In the genomic region with DNA sequence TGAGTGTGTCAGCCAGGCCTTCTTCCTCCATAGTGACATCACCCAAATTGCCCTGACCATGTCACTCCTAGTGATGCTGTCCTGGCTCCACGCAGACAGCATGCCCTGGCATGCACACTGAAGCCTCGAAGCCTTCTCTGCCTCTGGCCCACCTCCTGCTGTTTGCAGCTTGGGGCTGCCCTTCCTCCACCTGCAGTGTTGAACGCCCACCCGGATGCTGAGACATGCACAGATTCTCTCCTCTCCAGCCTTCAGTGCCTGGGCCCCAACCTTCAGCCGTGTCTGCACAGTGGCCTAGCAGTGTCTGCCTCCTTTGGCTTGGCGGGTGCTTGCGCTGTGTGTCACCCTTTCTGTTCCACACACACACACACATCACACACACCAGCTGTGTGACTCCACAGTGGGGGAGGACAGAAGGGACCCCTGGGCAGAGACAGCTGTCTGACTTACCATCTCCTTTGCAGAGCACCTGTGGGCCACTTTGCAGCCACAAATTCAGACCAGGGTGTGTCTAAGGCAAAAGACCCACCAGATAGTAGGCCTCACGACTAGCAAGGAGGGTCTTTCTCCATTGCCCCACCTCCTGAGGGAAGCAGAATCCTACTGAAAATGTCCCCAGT, we compare ENCODE assay signal across 9 mouse cellular contexts. TPM values are rescaled to one million over a fixed set of nuclear protein-coding genes. Genes with fewer than 3 reads are reported as not detected.
DNase-seq lines count a peak whose midpoint lies in the region; ATAC-seq lines count a peak whose summit lies in the region.
"Had no signal": no experiment of that assay in that cellular context is flagged by ENCODE, and none has a peak within 500 bp of the region (broad histone marks: within the 10 kb centered on the region; RNA-seq: fewer than 3 reads in every experiment).

No protein-coding gene starts in this region.

- peaks cover 69% of the 10 kb centered on the region for H3K4me1 ChIP-seq in forebrain, embryonic 10.5 days
- H3K4me1 ChIP-seq in forebrain, embryonic 14.5 days (ENCODE audit: control insufficient read depth, insufficient read depth, low read length), result peaks cover 50% of the 10 kb centered on the region
- H3K4me1 ChIP-seq in neural tube, embryonic 11.5 days (ENCODE audit: control insufficient read depth, insufficient read depth, low read length), result peaks cover 37% of the 10 kb centered on the region
- H3K4me1 ChIP-seq in limb, embryonic 11.5 days (ENCODE audit: control insufficient read depth, insufficient read depth, low read length), result peaks cover 55% of the 10 kb centered on the region

- H3K4me2 ChIP-seq in forebrain, embryonic 14.5 days (ENCODE audit: low read length), result no peak overlapping the region
- H3K4me2 ChIP-seq in neural tube, embryonic 11.5 days (ENCODE audit: low read depth), result no peak overlapping the region
- no peak overlapping the region for H3K4me2 ChIP-seq in limb, embryonic 11.5 days (ENCODE audit: low read depth, severe bottlenecking)

- H3K36me3 ChIP-seq in forebrain, embryonic 10.5 days (replicated peaks), result peaks cover 14% of the 10 kb centered on the region
- H3K36me3 ChIP-seq in forebrain, embryonic 14.5 days (ENCODE audit: control insufficient read depth, insufficient read depth, low read length), result no peaks in the 10 kb centered on the region
- peaks cover 2% of the 10 kb centered on the region; the same call in 1 of the 2 replicates for H3K36me3 ChIP-seq in neural tube, embryonic 11.5 days (ENCODE audit: control insufficient read depth, insufficient read depth, low read length)
- peaks cover 10% of the 10 kb centered on the region for H3K36me3 ChIP-seq in limb, embryonic 11.5 days (ENCODE audit: control insufficient read depth, insufficient read depth, low read length)

- peak overlapping the region; percentile 93 for H3K27ac ChIP-seq in forebrain, embryonic 10.5 days
- no peak overlapping the region; the same call in 1 of the 2 replicates for H3K27ac ChIP-seq in forebrain, embryonic 14.5 days (ENCODE audit: low read depth, low read length)
- no peak overlapping the region for H3K27ac ChIP-seq in neural tube, embryonic 11.5 days (ENCODE audit: low read depth, low read length)
- H3K27ac ChIP-seq in limb, embryonic 11.5 days (replicated peaks; ENCODE audit: low read depth, low read length), result peak overlapping the region; percentile 57; the same call in 1 of the 2 replicates

- H3K27me3 ChIP-seq in forebrain, embryonic 10.5 days (ENCODE audit: poor library complexity, severe bottlenecking), result no peaks in the 10 kb centered on the region
- no peaks in the 10 kb centered on the region for H3K27me3 ChIP-seq in forebrain, embryonic 14.5 days (replicated peaks; ENCODE audit: control insufficient read depth, insufficient read depth, low read length)
- no peaks in the 10 kb centered on the region for H3K27me3 ChIP-seq in neural tube, embryonic 11.5 days (ENCODE audit: control insufficient read depth, insufficient read depth, low read length)
- H3K27me3 ChIP-seq in limb, embryonic 11.5 days (ENCODE audit: control insufficient read depth, insufficient read depth, low read length), result no peaks in the 10 kb centered on the region; the same call in 1 of the 2 replicates

- ATAC-seq in forebrain, embryonic 14.5 days, result no peak
- no peak for ATAC-seq in neural tube, embryonic 11.5 days (ENCODE audit: insufficient read depth, low FRiP score, low TSS enrichment)
- ATAC-seq in limb, embryonic 11.5 days (ENCODE audit: insufficient number of reproducible peaks, low FRiP score, low TSS enrichment, low read depth), result no peak

- H3K9ac ChIP-seq in forebrain, embryonic 14.5 days (ENCODE audit: low read length), result no peak overlapping the region
- H3K9ac ChIP-seq in neural tube, embryonic 11.5 days (ENCODE audit: low read length), result 0 out of 2 replicates have a peak overlapping the region, but pooled peaks have one; percentile 14
- H3K9ac ChIP-seq in limb, embryonic 11.5 days (ENCODE audit: low read length), result 0 out of 2 replicates have a peak overlapping the region, but pooled peaks have one; percentile 7

- no peaks in the 10 kb centered on the region for H3K9me3 ChIP-seq in forebrain, embryonic 10.5 days
- no peaks in the 10 kb centered on the region for H3K9me3 ChIP-seq in forebrain, embryonic 14.5 days (replicated peaks; ENCODE audit: control insufficient read depth, low read length)
- no peaks in the 10 kb centered on the region for H3K9me3 ChIP-seq in neural tube, embryonic 11.5 days (ENCODE audit: control insufficient read depth, low read length)
- no peaks in the 10 kb centered on the region for H3K9me3 ChIP-seq in limb, embryonic 11.5 days (ENCODE audit: control insufficient read depth, low read length)

- WGBS in forebrain, embryonic 10.5 days, result 77% methylated on average over 8 of the region's 8 CpGs
- WGBS in forebrain, embryonic 14.5 days, result 65% methylated on average over 8 of the region's 8 CpGs
- WGBS in neural tube, embryonic 11.5 days, result 73% methylated on average over 8 of the region's 8 CpGs
- WGBS in limb, embryonic 11.5 days, result 82% methylated on average over 8 of the region's 8 CpGs

- H3K4me3 ChIP-seq in forebrain, embryonic 10.5 days, result no peak overlapping the region; the same call in 1 of the 2 replicates
- no peak overlapping the region for H3K4me3 ChIP-seq in forebrain, embryonic 14.5 days (ENCODE audit: low read depth, low read length)
- H3K4me3 ChIP-seq in neural tube, embryonic 11.5 days (ENCODE audit: low read depth, low read length), result no peak overlapping the region
- no peak overlapping the region for H3K4me3 ChIP-seq in limb, embryonic 11.5 days (ENCODE audit: low read depth, low read length)

- DNase-seq in forebrain, embryonic 10.5 days (ENCODE audit: extremely low spot score, low spot score), result no peak
- no peak for DNase-seq in forebrain, embryonic 14.5 days (ENCODE audit: low spot score)
- no peak for DNase-seq in neural tube, embryonic 11.5 days (ENCODE audit: low spot score)
- DNase-seq in neural tube, embryonic 10.5 days (ENCODE audit: extremely low spot score, low spot score), result no peak
- no peak for DNase-seq in limb, embryonic 11.5 days (ENCODE audit: low spot score)
- DNase-seq in thymus, postnatal 14 days, result peak; percentile 86
- DNase-seq in urinary bladder, adult 18-20 months (ENCODE audit: low spot score in 2 of 2), result no peak
- DNase-seq in layer of hippocampus, postnatal 10 days (ENCODE audit: low spot score in 2 of 2), result no peak
- DNase-seq: heart, adult 11 months had no signal

RNA-seq across cellular contexts. Expression of gene Dnajb12, which starts 22.7 kb away (rescaled TPM):
- polyA plus RNA-seq in forebrain, embryonic 10.5 days (2016; fragmentation: Nextera tagmentation; extraction: Ambion mirVana), result 26.2 and 27.9 TPM in 2 replicates
- polyA plus RNA-seq in forebrain, embryonic 14.5 days (2014; fragmentation: Nextera tagmentation; extraction: Ambion mirVana), result 18.8 and 19.7 TPM in 2 replicates
- polyA plus RNA-seq in neural tube, embryonic 11.5 days (2014; fragmentation: Nextera tagmentation; extraction: Ambion mirVana), result 24.9 and 27.3 TPM in 2 replicates
- 22.5 and 23.8 TPM in 2 replicates for polyA plus RNA-seq in limb, embryonic 11.5 days (2014; fragmentation: Nextera tagmentation; extraction: Ambion mirVana)
- total RNA-seq in layer of hippocampus, postnatal 10 days (2021), result 10 to 100 TPM; 43.9 to 44.2 TPM

RNA-seq across cellular contexts. Expression of gene Ddit4, which starts 49.5 kb away (rescaled TPM):
- 32.7 and 35.3 TPM in 2 replicates for polyA plus RNA-seq in forebrain, embryonic 10.5 days (2016; fragmentation: Nextera tagmentation; extraction: Ambion mirVana)
- 10.2 and 11.1 TPM in 2 replicates for polyA plus RNA-seq in forebrain, embryonic 14.5 days (2014; fragmentation: Nextera tagmentation; extraction: Ambion mirVana)
- 5.2 and 7.0 TPM in 2 replicates for polyA plus RNA-seq in neural tube, embryonic 11.5 days (2014; fragmentation: Nextera tagmentation; extraction: Ambion mirVana)
- polyA plus RNA-seq in limb, embryonic 11.5 days (2014; fragmentation: Nextera tagmentation; extraction: Ambion mirVana), result 6.8 and 10.2 TPM in 2 replicates
- 10 to 100 TPM; 73.6 to 94.2 TPM for total RNA-seq in layer of hippocampus, postnatal 10 days (2021)

Comparison
In these comparisons a context has a peak if more than half of its experiments do, and no peak if none do; other contexts are left out.
1. H3K27ac ChIP-seq: peak in forebrain, embryonic 10.5 days (single experiment) and limb, embryonic 11.5 days (single experiment); none in forebrain, embryonic 14.5 days (single experiment) and neural tube, embryonic 11.5 days (single experiment).